Mouse (Mus musculus) layer of hippocampus, adult 9-10 months (tissue): ENCODE measurements at regions not wholly inside any gene's neighbourhood (a gene's known extent, or its start where the extent isn't known, plus 50 kb on each side); places are given as distances from the start of the nearest gene placed in this dataset.

Source experiments
- DNase-seq: peaks from one replicate; pipeline ENCODE4 v3.0.0; 2022; ENCODE audit warnings: low spot score

GRCm38 (mm10) chr3:38820787-38821186 lies 66.0 kb upstream of the Fat4 start:
- DNase-seq = no peak

- no peak for DNase-seq
Observed at GRCm38 (mm10) chr3:38820315-38820714, 66.4 kb upstream of the Fat4 start.

GRCm38 (mm10) chr3:38817651-38818050 lies 69.1 kb upstream of the Fat4 start:
- DNase-seq = no peak

- no peak for DNase-seq
Observed at GRCm38 (mm10) chr3:38812457-38812856, 74.3 kb upstream of the Fat4 start.

GRCm38 (mm10) chr3:38811635-38812034 lies 75.1 kb upstream of the Fat4 start:
- no peak for DNase-seq

GRCm38 (mm10) chr3:38806469-38807055 lies 80.2 kb upstream of the Fat4 start:
- DNase-seq = no peak

GRCm38 (mm10) chr3:38806036-38806435 lies 80.7 kb upstream of the Fat4 start:
- no peak for DNase-seq

GRCm38 (mm10) chr3:38795646-38796301 lies 91.0 kb upstream of the Fat4 start:
- DNase-seq = no peak

GRCm38 (mm10) chr3:38793221-38793620 lies 93.5 kb upstream of the Fat4 start:
- DNase-seq = no peak

GRCm38 (mm10) chr3:38788751-38789150 lies 98.0 kb upstream of the Fat4 start:
- DNase-seq = no peak

- DNase-seq = no peak
Observed at GRCm38 (mm10) chr3:38783711-38784110, 103.0 kb upstream of the Fat4 start.

- no peak for DNase-seq
Observed at GRCm38 (mm10) chr3:38783051-38783450, 103.7 kb upstream of the Fat4 start.

GRCm38 (mm10) chr3:38776743-38777366 lies 109.9 kb upstream of the Fat4 start:
- no peak for DNase-seq

- no peak for DNase-seq
Observed at GRCm38 (mm10) chr3:38754632-38755123, 132.1 kb upstream of the Fat4 start.

GRCm38 (mm10) chr3:38753446-38754205 lies 133.1 kb upstream of the Fat4 start:
- DNase-seq = no peak

GRCm38 (mm10) chr3:38742155-38742554 lies 144.6 kb upstream of the Fat4 start:
- no peak for DNase-seq

- no peak for DNase-seq
Observed at GRCm38 (mm10) chr3:38722606-38723005, 164.1 kb upstream of the Fat4 start.

- no peak for DNase-seq
Observed at GRCm38 (mm10) chr3:38712078-38712873, 174.5 kb upstream of the Fat4 start.

GRCm38 (mm10) chr3:38711229-38711628 lies 175.5 kb upstream of the Fat4 start:
- DNase-seq = no peak

- no peak for DNase-seq
Observed at GRCm38 (mm10) chr3:38707891-38708290, 178.8 kb upstream of the Fat4 start.

- peak; percentile 22 for DNase-seq
Observed at GRCm38 (mm10) chr3:38699206-38699605, 187.5 kb upstream of the Fat4 start.

- no peak for DNase-seq
Observed at GRCm38 (mm10) chr3:38697871-38698270, 188.9 kb upstream of the Fat4 start.
